Mouse (Mus musculus) heart, postnatal 10 days (tissue): ENCODE data around the gene Mical2. TPM values are rescaled to one million over a fixed set of nuclear protein-coding genes. Genes with fewer than 3 reads are reported as not detected.

ENCODE experiments used
- DNase-seq, 2 experiments: peaks; one replicate each; pipeline ENCODE4 v3.0.0; 2021
- intact Hi-C: fragments of 180-260 bp; cut with DNase I; formaldehyde crosslinking; loops from one replicate; pipeline ENCODE4 v1.15.1; 2025
- total RNA-seq, 2 experiments: library from RNA; stranded (reverse); gene quantifications; 2 replicates each; pipeline ENCODE4 v1.2.3; 2021

The Mical2 gene
- total RNA-seq, 2 experiments from 2014 or later, result 177 to 185 TPM

- no peak for DNase-seq
- intact Hi-C loops, result no loop called here
Measured at GRCm38 (mm10) chr7:112240748-112241147, 15.1 kb downstream of the Mical2 start.

- no peak for DNase-seq
- intact Hi-C loops, result no loop called here
Measured at GRCm38 (mm10) chr7:112241211-112241944, 15.7 kb downstream of the Mical2 start.

- intact Hi-C loops, result no loop called here
- no peak for DNase-seq
Measured at GRCm38 (mm10) chr7:112241945-112242329, 16.3 kb downstream of the Mical2 start.

- intact Hi-C loops, result no loop called here
- no peak for DNase-seq
Measured at GRCm38 (mm10) chr7:112242587-112242986, 16.9 kb downstream of the Mical2 start.

- DNase-seq, result no peak
- intact Hi-C loops, result no loop called here
Measured at GRCm38 (mm10) chr7:112244071-112244470, 18.4 kb downstream of the Mical2 start.

GRCm38 (mm10) chr7:112244683-112245082, 19.0 kb downstream of the Mical2 start:
- no peak for DNase-seq

GRCm38 (mm10) chr7:112245839-112246438, 20.3 kb downstream of the Mical2 start:
- intact Hi-C loops, result no loop called here
- no peak for DNase-seq

More at GRCm38 (mm10) chr7:112244683-112245082, 19.0 kb downstream of the Mical2 start:
- intact Hi-C loops, result no loop called here

GRCm38 (mm10) chr7:112246442-112246841, 20.8 kb downstream of the Mical2 start:
- intact Hi-C loops, result no loop called here
- DNase-seq, result no peak

GRCm38 (mm10) chr7:112247890-112248289, 22.2 kb downstream of the Mical2 start:
- intact Hi-C loops, result no loop called here
- no peak for DNase-seq

- DNase-seq, result no peak
- intact Hi-C loops, result no loop called here
Measured at GRCm38 (mm10) chr7:112249476-112249875, 23.8 kb downstream of the Mical2 start.

- intact Hi-C loops, result no loop called here
- DNase-seq, result no peak
Measured at GRCm38 (mm10) chr7:112252065-112252464, 26.4 kb downstream of the Mical2 start.

- DNase-seq, result no peak
- intact Hi-C loops, result no loop called here
Measured at GRCm38 (mm10) chr7:112254233-112254632, 28.6 kb downstream of the Mical2 start.

GRCm38 (mm10) chr7:112255248-112255866, 29.7 kb downstream of the Mical2 start:
- intact Hi-C loops, result no loop called here
- no peak for DNase-seq

- no peak for DNase-seq
- intact Hi-C loops, result no loop called here
Measured at GRCm38 (mm10) chr7:112258338-112258903, 32.8 kb downstream of the Mical2 start.

- no peak for DNase-seq
- intact Hi-C loops, result no loop called here
Measured at GRCm38 (mm10) chr7:112259286-112259685, 33.6 kb downstream of the Mical2 start.

GRCm38 (mm10) chr7:112261121-112261520, 35.5 kb downstream of the Mical2 start:
- DNase-seq, result peak; percentile 59 to 70
- intact Hi-C loops, result no loop called here

GRCm38 (mm10) chr7:112267266-112267665, 41.6 kb downstream of the Mical2 start:
- intact Hi-C loops, result no loop called here
- DNase-seq, result no peak

- DNase-seq, result no peak
- intact Hi-C loops, result no loop called here
Measured at GRCm38 (mm10) chr7:112268761-112269425, 43.2 kb downstream of the Mical2 start.

- peak; percentile 78 to 89 for DNase-seq
- intact Hi-C loops, result loop anchor here (10.0 kb wide), 1 partner anchor 46 kb away; the partner anchor contains the start of gene Mical2
Measured at GRCm38 (mm10) chr7:112270870-112271269, 45.2 kb downstream of the Mical2 start.

- intact Hi-C loops, result loop anchor here (10.0 kb wide), 1 partner anchor 47 kb away; the partner anchor contains the start of gene Mical2
- no peak for DNase-seq
Measured at GRCm38 (mm10) chr7:112271627-112272026, 46.0 kb downstream of the Mical2 start.

GRCm38 (mm10) chr7:112272692-112273091, 47.0 kb downstream of the Mical2 start:
- intact Hi-C loops, result loop anchor here (10.0 kb wide), 1 partner anchor 48 kb away; the partner anchor contains the start of gene Mical2
- DNase-seq, result peak in 1 of 2 experiments; percentile 62
